Mouse (Mus musculus) embryo, embryonic 11 days (tissue): Measurements from ENCODE around the gene Homer2.

Source experiments
- DNase-seq: peaks from one replicate; pipeline ENCODE4 v3.0.0-alpha.2; 2015

Gene Homer2

DNA sequence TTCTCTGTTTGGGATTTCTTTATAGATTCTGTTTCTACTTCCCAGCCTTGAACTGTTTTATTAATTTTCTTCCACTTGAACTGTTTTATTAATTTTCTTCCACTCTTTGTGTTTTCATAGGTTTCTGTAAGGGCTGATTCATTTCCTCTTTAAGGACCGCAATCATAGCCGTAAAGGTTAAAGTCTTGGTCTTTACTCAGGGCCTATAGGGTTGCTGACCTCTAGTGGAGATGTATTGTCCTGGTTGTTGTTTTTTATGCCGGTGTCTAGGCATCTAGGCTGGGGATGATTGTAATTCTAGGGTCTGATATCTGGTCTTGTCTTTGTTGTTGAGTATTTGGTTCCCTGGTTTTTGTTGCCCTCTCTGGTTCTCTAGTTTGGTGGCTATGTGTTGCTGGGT is 123.8 kb downstream of the Homer2 start:
- DNase-seq, result no peak

- no peak for DNase-seq
These were observed 128.0 kb downstream of the Homer2 start for GRCm38 (mm10) chr7:81579312-81579711.

DNA sequence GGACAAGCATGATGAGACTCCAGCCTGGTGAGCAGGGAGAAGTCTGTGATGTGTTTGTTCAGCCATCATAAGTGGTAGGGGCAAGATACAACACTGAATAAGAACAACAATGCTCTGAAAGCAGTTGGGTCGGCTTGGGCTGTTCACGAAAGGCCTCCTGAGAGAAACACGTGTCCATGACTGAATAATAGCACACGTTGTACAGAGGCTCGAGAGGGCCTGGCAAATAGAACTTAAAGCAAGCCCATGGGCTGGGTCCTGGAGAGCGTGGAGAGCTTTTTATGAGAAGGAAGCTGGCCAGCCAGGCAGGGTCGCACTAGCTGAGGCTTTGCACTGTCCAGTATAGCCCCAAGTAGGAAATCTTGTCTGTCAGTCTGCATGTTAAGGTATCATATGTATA is 128.9 kb downstream of the Homer2 start:
- DNase-seq, result no peak

DNA sequence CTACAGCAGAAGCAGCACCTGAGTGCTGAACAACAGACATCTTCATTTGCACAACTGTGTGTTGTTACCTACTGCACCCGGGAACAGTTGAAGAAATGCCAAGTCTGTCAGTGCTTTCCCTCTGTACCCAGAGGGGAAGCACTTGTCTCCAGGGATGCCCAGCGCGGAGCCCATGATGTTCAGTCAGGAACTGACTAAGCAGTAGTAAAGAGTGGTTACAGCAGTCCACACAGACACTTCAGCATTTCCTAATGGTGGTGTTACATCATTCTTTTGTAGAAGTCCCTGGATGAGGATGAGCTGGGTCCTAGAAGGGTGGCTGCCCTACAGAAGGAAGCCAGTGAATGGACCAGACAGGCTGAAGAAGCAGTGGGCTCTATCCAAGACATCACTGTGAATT is 129.5 kb downstream of the Homer2 start:
- no peak for DNase-seq

DNA sequence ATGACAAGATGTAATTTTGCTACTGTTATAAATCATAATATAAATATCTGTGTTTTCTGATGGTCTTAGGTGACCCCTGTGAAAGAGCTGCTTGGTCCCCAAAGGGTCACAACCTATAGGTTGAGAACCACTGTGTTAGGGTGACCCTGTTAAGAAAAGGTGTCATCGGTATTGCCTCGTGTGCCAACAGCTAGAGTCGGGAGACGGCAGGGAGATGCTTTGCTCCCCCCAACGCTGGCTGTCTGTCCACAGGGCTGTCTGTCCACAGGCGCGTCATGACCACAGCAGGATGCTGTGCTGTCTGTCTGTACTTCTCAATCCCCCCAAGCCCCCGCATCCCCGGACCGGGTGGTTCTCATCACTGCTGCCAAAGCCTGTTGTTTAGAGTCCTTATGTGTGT is 131.7 kb downstream of the Homer2 start:
- no peak for DNase-seq

- no peak for DNase-seq
These were observed 133.5 kb downstream of the Homer2 start for GRCm38 (mm10) chr7:81573821-81574220.

DNA sequence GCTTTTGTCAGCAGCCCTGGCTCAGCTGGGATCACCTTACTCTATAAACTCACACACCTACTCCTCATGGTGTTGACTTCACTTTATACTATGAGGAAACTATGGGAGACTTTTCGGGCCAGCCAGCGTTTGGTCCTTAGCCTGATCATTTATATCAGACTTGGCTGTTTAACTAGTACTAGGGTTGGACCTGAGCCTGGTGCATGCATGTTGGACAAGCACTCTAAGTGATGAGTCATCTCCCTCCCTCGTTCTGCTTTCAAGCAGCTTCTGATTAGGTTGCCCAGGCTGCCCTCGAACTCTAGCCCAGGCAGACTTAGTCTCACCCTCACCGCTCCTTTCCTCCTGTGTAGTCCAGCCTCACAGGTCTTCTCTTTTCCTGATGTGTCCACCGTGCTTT is 133.9 kb downstream of the Homer2 start:
- DNase-seq, result no peak

DNA sequence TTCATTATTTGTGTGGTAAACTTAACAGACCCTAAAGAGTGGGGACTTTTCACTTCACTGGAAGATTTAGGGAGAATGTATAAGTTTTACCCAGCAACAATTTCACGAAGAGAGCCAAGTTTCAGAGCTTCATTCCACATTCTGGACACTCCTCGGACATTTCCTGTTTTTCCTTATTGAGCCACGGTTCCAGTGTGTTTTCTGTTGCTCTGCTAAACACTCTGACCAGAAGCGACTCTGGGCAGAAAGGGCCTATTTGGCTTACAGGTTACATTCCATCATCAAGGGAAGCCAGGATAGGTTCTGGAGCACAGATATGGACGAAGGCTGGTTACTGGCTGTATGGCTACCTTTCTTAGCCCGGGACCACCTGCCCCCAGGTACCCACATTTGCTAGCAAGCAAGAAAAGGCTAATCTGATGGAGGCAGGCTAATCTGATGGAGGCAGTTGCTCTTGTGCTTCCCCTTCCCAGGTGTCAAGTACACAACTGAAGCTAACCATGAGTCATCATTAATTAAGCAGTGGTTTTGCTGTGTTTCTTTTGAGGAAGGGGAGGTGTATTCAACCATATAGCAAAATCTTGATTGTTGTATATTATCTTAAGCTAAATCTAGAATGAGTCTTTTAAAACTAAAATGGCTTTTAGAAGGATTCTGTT is 134.6 kb downstream of the Homer2 start:
- no peak for DNase-seq

DNA sequence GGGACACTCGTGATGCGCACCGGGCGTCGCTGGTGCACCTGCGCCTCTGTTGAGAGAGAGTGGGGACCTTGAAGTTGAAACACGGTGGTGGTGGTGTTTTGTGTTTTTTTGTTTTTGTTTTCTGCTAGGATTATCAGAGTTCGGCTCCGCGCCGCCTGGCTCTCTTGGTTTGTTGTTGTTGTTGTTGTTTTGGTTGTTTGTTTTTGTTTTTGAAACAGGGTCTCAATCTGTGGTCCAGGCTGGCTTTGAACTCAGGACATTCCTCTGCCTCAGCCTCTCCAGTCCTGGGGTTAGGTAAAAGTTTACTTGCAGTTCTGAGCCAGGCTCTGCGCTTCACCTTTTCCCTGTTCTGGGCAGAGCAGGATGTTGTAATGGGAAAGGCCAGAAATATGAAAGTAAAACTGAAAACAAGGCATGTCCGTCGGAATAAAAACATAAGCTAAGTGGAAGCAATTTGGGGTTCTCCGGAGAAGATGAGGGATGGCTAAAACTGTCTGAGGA is 135.3 kb downstream of the Homer2 start:
- no peak for DNase-seq

GRCm38 (mm10) chr7:81571108-81571940 is 136.0 kb downstream of the Homer2 start, which contains the start of gene Whamm:
Gene Whamm, plus strand, starts transcription at chr7:81571266.
- peak; percentile 95 for DNase-seq

DNA sequence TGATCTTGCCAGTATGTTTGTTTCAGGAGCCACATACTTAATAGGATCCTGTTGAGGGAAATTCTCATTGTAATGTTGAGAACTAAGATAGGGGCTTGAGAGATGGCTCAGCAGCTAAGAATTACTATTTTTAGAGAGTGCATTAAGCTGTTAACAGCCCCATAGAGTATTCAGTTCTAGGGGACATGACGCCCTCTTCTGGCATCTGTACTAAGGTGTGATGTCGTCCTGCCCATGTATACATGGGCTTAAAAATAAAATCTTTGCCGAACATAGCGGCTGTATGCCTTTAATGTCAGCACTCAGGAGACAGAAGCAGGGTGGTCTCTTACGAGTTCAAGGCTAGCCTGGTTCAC is 136.6 kb downstream of the Homer2 start:
- no peak for DNase-seq

DNA sequence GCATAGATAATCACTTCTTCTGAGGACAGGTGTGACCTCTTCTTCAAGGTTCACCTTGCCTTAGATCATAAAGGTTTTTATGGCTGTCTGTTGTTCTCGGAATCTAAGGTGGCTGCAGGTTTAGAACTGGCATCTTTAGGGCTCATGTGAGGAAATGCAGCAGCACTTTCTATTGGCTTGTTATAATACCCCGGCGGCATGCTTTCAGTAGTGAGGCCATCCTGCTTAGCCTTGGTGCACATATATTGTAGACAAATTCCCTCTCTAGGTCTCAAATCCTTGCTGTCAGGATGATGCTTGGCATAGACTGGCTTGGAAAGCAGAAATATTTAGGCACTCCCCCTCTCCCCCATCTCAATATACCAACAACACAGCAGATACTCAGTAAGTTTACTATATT is 137.1 kb downstream of the Homer2 start:
- DNase-seq, result no peak

- no peak for DNase-seq
These were observed 137.5 kb downstream of the Homer2 start for GRCm38 (mm10) chr7:81569851-81570250.

- DNase-seq, result no peak
These were observed 139.9 kb downstream of the Homer2 start for GRCm38 (mm10) chr7:81567396-81567795.

GRCm38 (mm10) chr7:81566892-81567291 is 140.4 kb downstream of the Homer2 start, which contains the start of gene Fsd2:
Gene Fsd2, minus strand, starts transcription at chr7:81566944.
- no peak for DNase-seq

- no peak for DNase-seq
These were observed 141.0 kb downstream of the Homer2 start for GRCm38 (mm10) chr7:81566332-81566731.

GRCm38 (mm10) chr7:81565381-81566055 is 141.8 kb downstream of the Homer2 start:
- DNase-seq, result peak; percentile 26

DNA sequence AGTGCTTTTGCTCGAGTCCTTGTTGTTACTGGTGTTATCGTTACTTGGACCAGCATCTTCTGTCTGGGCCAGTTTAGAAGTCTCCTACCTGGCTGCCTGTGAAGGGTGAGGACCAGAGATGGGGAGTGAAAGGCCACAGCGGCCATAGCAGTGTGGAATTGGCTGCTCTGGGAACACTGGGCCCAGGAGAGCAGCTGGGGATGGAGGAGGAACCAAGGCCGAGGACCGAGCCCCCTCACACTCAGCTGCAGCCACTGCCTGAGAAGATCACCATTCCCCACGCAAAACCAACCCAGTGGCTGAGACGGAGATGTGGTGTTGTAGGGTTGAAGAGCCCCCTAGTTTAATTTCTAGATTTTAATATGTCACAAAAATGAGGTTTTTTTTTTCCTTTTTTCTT is 142.6 kb downstream of the Homer2 start:
- no peak for DNase-seq

- DNase-seq, result no peak
These were observed 143.8 kb downstream of the Homer2 start for GRCm38 (mm10) chr7:81563506-81564015.

GRCm38 (mm10) chr7:81561211-81561610 is 146.1 kb downstream of the Homer2 start:
- DNase-seq, result no peak

DNA sequence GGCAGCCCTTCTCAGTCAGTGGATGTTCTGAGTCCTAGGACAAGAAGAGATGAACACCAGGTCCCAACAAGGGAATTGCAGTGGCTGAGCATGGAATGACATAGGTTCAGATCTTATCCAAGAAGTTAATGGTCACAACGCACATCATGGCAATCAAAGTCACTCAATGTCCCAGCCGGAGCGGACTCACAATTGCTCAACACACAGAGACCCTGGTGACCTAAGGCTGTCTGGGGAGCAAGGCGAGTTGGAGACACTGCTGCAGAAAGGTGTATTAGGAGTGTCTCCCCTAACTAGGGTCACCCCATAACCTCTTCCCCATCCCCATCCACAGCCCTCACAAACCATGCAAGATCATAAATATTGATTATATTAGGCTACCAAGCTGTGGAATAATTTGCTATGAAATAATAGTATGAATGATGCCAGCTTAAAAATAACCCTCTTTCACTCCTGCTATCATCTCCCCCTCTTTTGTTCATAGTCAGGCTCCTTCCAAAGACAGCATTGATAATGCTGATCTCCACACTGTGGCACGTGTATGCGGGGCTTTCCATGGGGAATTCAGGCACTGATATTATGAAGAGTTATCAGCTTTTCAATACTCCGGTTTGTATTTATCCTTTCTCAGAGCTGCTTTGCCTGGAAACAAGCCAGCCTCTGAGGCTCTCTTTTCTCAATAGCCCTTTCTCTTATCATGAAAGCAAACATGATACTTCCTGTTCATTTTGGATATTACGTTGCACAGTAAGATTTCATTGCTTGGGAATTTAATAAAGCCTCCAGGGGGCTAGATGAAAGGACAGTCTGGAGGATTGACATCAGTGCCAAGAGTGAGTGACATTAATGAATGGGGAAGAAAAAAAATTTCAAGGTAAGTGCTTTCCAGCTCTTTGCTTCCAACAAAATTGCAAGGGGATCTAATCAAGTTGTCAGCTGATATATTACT is 147.0 kb downstream of the Homer2 start:
- no peak for DNase-seq
